Mouse (Mus musculus) erythroblast, adult 5-6 weeks (primary cell): ENCODE measurements around the gene Nell1. TPM values are rescaled to one million over a fixed set of nuclear protein-coding genes. Genes with fewer than 3 reads are reported as not detected.

Experiments
- ATAC-seq: replicated peaks from 2 replicates; pipeline ENCODE4 v1.8.0; 2016; ENCODE audit warnings: moderate number of reproducible peaks, mild to moderate bottlenecking, moderate TSS enrichment, inconsistent platforms; ENCODE audit not compliant: poor library complexity, low FRiP score, severe bottlenecking
- total RNA-seq, 2 experiments: library from RNA; stranded (forward) in 1 of 2; stranded (reverse) in 1 of 2; fragments of 150-400 nt in 1 of 2; fragments of 200-764, 138-1000 nt in 1 of 2; gene quantifications; 2 replicates each; pipeline versions ENCODE4 v1.2.3 to v1.2.4; 2015 to 2017; ENCODE audit warnings: low replicate concordance in 2 of 2

Nell1 gene
- total RNA-seq, 2 experiments from 2014 or later: not detected

GRCm38 (mm10) chr7:50725166-50725565, 750.5 kb downstream of the Nell1 start:
- no peak for ATAC-seq

DNA sequence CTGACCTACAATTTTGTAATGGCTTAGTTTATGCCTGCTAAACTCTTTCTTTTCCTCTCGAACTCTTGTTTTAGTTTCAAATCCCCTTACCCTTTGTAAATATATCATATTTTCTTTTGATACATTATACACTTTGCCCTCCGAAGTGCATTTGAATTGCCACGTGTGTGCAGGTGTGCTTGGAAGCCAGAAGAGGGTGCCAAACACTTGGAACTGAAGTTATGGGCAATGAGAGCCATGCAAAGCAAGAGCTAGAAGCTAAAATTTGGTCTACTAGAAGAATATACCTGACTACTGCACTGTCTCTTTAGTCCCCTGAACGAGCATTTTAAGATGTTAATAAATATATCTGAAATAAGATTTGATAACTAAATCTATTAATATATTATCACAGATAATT, 756.3 kb downstream of the Nell1 start:
- ATAC-seq: no peak

- no peak for ATAC-seq
These were observed 780.9 kb downstream of the Nell1 start for GRCm38 (mm10) chr7:50755516-50755915.

DNA sequence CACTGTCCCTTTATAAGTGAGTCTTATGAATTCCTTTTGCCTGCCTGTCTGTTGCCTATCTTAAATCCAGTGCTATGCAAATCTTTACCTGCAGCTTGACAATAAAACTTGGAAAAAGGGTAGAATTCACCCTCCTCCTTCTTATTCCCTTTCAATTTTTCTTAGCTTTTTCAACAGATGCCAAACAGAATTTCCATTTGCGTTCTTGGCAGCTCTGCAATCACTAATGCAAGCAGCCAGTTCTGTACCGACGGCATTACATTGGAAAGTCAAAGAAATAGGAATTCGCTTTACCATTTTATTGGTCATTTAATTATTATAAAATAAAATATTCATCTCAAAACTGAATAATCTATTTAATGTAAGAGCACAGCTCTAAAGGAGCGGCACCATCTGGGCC, 781.7 kb downstream of the Nell1 start:
- ATAC-seq: no peak

DNA sequence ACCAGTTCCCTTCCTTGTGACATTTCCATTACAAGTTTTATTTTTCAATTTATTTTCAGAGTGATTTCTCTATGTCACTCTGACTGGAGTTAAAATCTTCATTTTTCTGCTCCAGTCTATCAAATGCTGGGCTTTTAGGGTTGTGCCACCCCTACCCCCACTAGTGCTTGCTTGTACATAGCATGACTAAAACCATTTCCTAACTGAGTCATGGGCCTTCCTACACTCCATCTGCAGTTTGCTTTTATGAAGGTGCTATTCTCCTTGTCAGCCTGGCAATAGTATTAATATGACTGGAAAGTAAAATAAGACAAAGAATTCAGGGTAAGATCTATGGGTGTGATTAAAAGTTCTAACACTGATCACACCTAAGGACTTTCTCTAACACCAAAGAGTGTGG, 798.9 kb downstream of the Nell1 start:
- no peak for ATAC-seq

GRCm38 (mm10) chr7:50781105-50781504, 806.4 kb downstream of the Nell1 start:
- ATAC-seq: no peak

DNA sequence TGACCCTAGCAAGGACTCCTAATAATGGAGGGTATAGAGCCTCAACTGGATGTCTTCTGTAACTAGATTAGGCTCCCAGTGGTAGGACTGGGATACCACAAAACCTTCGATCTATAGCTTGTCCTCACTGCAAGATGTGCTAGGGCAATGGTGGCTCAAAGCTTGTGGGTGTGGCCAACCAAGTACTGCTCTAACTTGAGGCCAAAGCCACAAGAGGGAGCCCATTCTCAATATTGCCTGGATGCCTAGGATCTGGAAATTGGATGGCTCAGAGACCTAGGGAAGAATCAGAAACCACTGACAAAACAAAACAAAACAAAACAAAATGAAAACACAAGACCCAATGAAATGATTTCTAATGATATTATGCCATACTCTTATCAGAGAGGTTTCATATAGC, 809.0 kb downstream of the Nell1 start:
- no peak for ATAC-seq

GRCm38 (mm10) chr7:50826180-50826579, 851.5 kb downstream of the Nell1 start:
- ATAC-seq: no peak

GRCm38 (mm10) chr7:50832799-50833198, 858.1 kb downstream of the Nell1 start:
- no peak for ATAC-seq

DNA sequence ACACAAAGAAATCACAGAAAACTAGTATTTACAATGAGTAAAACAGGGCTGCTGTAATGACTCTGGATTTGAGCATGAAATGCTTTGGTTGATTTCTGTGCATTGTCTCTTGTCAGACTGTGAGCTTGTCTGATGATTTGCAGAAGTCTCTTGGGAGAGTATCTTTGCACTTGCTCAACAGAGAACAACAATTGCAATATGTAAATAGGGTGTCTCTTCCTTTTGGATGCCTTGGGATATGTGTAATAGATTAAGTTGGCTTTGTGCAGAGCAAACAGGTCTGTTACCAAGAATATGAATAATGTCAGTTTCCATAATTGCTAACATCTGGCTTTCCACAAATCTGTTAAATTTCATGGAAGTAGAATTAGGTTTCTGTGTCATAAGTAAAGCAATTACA, 868.0 kb downstream of the Nell1 start:
- no peak for ATAC-seq

- no peak for ATAC-seq
These were observed 873.3 kb downstream of the Nell1 start for GRCm38 (mm10) chr7:50847921-50848320.

- no peak for ATAC-seq
These were observed 875.6 kb downstream of the Nell1 start for GRCm38 (mm10) chr7:50850271-50850670.

DNA sequence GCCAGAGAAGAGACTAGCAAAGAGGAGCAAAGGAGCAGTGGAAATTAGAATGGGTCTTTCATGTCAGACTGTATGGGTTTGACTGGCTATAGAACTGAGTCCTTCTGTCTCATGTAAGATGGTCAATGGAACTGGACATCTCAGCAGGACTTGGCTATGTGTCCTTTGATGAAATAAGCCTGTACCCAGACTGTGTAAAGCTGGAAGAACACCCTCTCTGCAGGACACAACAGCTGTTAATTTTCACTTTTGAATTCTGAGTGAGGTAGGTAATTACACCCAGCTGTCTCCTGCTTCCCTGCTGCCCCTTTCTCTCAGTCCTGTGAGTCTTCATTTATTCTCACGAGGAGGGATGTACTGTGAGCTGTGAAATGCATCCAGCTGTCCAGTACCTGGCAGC, 895.5 kb downstream of the Nell1 start:
- no peak for ATAC-seq

DNA sequence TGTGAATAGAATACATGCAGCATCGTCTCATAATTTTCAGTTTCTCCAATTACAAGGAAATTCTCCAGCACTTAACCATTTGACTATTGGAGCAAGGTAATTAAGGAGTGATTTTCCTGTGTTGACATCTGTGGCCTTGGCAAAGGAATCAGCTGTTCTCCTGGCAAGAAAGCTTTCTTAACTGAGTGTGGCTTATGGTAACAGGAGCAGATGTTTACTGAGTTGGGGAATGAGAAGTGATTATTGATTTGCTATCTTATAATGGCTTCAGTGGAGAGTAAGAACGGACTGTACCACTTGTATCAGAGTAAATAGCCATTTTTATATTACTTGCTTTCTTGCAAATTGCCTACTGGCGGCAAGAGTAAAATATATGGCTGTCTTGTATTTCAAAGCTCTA, 913.0 kb downstream of the Nell1 start:
- no peak for ATAC-seq

DNA sequence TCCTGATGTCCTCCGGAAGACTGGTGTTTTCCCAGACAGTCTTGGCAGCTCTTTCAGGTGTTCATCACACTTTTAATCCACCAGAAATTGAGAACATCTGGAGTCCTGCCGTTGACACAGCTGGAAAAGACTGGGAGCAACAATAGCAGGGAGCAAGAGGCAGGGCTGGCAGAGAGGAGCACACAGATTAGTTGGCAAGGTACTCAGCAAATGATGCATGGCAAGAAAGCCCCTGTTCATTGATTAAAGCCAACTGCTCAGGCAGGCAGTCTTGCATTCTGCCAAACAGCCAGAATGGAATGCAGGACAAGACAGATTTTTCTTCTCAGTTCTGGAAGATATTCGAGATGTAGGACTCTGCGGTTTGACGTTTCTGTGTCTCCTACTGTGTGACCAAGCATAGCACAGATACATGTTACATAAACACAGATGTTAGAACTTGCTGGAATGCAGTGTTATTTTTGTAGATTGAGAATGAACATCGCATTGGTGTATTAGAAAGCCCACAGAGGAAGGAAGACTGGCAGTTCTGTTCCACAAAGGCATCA, 925.0 kb downstream of the Nell1 start:
- ATAC-seq: no peak

Other genes starting within 250 kb of the Nell1 start
- 37.2 and 48.2 TPM in 2 replicates for gene Htatip2, start 215.7 kb upstream of the Nell1 start, total RNA-seq (2015; ENCODE audit: low replicate concordance)
- 40.9 and 85.6 TPM in 2 replicates for gene Htatip2, start 215.7 kb upstream of the Nell1 start, total RNA-seq (2017; ENCODE audit: low replicate concordance)
- 10.2 and 17.3 TPM in 2 replicates for gene Prmt3, start 196.5 kb upstream of the Nell1 start, total RNA-seq (2015; ENCODE audit: low replicate concordance)
- 11.6 and 21.5 TPM in 2 replicates for gene Prmt3, start 196.5 kb upstream of the Nell1 start, total RNA-seq (2017; ENCODE audit: low replicate concordance)
- gene Slc6a5, start 64.7 kb upstream of the Nell1 start, total RNA-seq (2015; ENCODE audit: low replicate concordance): not detected in 2 replicates
- gene Slc6a5, start 64.7 kb upstream of the Nell1 start, total RNA-seq (2017; ENCODE audit: low replicate concordance): not detected in 2 replicates